Mouse (Mus musculus) urinary bladder, postnatal 10 days (tissue): ENCODE measurements around the gene Gm973.

Experiments used
- DNase-seq: peaks from one replicate; pipeline ENCODE4 v3.0.0; 2022; ENCODE audit warnings: low spot score

Gene Gm973

DNA sequence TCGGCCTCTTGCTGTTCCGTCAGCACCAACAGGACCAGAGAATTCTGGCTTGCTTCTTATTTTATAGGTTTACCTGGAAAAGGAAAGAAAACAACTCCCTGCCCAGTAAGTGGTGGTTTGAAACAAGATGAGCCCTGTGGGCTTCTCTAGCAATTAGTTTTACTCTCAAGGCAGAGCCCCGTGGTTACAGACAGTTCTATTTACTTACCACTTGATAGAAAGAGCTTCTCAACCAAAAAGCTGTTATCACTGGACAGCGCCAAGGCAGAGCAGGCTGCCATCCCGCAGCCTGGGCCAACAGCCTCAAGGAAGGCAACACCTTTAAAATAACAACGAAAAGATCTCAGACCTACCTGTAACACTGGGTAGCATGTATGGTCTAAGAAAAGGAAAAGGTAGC, 26.2 kb downstream of the Gm973 start:
- no peak for DNase-seq

DNA sequence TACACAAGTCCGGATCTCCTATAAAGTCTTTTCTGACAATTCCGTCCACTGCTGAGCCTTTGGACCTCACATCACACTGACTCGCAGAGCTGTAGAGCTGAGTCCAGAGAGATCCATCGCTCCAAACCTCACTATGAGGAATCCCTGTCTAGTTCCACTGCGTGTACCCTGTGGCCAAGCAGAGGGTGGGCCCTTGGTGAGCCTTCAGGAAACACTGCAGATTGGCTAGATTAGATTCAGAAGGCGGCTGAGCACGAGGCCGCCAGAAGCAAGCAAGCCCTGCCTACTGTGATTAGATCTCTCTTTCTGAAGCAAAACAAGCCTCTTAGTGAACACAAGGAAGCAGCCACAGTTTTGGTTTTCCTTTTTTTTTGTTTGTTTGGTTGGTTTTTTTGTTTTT, 27.8 kb downstream of the Gm973 start:
- no peak for DNase-seq

DNA sequence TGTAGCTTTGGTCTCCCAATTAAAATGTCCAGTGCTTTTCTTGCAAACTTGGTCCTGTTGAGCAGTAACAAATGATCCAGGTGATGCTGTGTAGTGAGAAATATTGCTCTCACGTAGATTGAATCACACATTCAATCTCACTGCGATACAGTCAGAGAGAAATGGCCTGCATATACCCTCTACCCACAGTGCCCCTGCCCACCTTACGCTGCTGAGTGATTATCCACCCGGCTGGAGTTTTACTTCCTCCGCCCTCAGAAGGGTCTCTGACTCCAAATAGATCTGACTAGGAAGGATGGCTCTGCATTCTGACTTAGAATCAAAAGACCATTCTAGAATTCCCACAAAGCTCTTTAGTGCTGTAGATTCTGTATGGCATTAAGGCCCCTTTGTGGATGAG, 32.4 kb downstream of the Gm973 start:
- DNase-seq, result no peak

DNA sequence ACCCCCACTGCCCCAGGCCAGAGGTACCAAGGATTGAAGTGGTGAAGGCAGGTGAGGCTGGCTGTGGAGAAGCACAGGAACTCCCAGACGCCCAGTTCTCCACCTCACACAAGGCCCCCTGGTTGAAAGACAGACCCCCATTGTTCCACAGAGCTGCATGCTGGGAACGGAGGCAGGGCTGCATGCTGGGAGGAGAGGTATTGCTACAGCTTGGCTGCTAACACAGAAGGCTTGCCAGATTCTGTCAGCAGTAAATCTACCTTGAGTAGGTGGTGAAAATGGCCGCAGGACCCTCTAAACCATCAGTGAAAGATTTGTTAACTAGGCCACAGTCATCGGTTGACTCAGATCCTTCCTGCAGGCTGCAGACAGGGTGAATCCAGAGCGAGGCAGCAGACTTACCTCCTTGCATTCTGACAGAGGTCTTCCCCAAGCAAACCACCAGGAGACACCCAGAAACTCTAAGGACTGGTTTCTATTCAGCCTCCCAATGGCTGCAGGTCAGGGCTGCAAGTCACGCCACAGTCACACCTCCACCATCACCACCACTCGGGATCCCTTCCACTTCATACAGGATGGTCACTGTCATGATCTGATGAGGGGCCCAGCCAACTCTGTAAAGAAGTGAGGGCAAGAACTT, 33.1 kb downstream of the Gm973 start:
- no peak for DNase-seq

DNA sequence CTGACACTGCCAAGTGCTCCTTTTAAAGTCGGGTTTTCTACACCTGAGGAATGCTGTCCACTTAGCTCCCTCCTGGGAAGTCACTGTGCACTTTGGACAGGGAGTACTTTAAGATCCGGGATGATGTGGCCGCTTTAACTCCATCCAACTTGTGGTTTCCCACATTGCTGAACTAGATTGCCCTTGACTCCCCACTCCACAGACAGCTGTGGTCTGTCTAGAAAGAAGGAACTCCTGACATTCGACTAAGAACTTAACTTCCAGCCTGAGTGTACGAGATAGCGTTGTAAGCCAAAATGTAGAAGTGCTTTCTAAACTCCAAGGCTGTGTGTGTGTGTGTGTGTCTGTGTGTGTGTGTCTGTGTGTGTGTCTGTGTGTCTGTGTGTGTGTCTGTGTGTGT, 34.2 kb downstream of the Gm973 start:
- DNase-seq, result no peak

DNA sequence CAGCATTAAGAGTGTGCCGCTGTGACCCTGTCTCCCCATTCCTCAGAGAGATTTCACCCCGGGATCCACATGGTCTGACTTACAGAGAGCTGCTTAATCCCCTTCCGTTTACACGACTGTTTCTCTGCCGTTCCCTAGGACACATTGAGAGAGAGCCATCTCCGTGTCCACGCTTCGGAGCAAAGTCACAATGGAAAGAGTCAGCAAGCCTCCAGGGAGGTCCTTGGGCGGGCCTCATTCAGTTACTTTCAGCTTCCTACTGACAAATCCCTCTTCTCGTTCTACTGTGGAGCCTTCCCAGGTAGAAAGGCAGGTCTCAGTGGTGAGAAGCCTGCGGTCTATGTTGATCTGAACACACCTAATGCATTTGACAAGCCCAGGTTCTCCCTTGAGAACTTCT, 34.9 kb downstream of the Gm973 start:
- no peak for DNase-seq

DNA sequence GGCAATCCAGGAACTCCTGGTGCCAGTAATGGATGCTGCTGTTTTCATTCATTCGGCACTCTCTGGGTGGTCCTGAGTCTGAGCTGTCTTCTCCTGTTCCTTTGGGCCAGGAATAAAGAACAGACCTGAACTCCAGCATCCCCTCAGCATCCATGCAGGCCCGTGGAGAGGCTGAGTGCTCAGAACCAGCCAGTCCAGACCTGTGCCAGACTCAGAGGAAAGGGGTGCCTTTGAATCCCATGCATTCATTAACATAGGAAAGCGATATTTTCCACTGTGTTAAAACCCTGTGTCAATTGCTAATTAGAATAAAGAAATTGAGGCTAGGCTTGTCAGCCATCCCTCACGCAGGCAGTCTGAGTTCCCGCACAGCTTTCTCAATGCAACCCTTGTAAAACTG, 37.6 kb downstream of the Gm973 start:
- DNase-seq, result no peak

DNA sequence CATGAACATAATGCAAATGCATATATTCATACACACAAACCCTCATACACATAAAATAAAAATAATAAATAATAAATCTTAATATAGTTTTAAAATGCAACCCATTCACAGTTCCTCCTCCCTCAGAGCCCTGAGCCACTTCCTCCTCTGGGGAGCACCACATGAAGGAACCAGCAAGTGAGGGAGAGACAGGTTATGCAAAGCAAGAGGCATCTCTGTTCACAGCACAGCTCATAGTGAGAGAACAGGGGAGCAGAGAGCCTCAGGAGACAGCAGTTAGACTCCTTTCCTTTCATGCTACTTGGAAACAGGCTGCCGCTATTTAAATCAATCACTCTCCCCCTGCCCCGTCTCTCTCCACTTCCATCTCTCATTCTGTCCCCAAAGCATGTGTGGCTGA, 47.5 kb downstream of the Gm973 start:
- DNase-seq, result no peak

DNA sequence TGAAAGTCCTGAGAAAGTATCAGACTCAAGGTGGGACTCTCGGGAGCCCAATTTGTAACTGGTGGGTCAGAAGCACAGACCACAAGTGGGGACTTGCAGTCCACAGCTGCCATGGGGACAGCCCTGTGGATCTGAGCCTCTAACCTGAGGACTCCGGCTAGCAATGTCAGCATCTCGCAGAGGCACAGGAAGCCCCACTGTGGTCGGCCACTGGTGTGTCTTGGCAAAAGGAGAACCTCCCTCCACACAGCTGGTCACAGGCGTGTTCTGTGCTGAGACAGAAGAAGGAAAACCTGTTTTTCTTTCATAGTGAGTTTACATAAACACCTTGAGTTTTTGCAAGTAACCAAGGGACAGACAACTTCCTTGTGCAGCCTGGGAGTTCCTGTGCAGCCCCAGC, 49.7 kb downstream of the Gm973 start:
- no peak for DNase-seq

DNA sequence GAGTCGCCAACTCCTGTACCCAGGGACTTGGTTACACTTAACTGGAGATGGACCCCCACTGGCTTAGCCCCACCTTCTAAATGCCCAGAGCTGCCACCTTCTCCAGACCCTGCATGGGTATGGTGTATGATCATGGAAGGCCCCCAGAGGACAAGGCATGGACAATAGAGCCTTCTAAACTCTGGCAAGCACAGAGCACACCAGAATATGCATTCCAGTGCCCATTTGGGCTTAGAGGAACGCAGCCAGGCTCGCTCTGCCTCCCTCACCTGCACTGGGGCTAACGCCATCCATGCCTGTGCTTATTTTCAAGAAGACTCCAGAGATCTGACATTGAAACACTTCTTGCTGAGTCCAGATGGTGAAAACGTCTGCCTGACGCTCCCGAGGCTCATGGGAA, 50.2 kb downstream of the Gm973 start:
- no peak for DNase-seq

DNA sequence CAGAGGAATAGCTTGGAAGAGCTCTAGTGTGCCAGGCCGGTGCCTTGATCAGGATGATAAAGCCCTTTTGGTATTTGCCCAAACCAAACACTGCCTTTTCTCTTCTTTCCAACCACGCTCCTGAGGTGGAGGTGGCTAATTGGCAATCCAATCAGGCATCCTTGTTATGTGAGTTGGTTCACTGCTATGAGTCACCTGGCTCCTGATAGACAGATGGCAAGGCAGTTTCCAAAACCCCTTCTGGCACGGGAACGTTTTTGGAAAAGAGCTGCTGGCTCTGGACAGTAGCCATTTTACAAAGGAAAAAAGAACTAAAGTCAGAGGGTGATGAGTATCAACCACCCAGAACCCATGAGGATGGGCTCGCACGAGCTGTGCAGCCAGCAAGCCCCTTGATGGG, 50.9 kb downstream of the Gm973 start:
- DNase-seq, result no peak

DNA sequence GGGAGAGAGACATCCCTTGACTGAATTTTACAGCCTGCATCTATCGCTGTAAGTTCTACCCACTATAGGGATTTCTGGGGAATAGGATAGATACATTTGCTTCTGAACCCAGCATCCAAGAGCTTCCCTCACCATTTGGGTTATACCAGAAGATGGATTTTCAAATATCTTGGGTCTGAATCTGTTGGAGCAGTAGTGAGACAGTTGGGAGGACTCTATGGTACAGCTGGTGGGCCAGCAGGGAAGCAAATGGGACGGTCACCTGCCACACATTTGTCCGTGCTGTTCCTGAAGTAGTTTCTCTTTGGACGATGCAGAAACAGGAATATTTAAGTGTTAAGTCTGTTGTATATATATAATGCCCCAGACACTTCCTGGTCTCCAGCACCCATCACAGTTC, 51.5 kb downstream of the Gm973 start:
- DNase-seq, result no peak

DNA sequence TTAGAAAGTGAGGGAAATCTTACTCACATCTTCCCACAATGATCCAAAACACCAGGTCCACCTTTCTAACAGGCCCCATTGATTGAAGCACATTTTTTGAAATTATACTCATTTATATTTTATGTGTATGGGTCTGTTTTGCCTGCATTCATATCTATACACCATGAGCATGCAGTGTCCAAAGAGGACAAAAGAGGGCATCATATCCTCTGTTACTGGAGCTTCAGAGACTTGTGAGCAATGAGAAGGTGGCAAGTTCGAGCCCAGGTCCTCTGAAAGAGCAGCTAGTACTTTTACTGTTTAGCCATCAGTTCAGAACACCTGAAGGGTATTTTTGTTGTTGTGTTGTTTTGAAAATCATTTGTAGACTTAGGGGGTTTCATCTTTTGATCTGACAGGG, 52.2 kb downstream of the Gm973 start:
- no peak for DNase-seq

DNA sequence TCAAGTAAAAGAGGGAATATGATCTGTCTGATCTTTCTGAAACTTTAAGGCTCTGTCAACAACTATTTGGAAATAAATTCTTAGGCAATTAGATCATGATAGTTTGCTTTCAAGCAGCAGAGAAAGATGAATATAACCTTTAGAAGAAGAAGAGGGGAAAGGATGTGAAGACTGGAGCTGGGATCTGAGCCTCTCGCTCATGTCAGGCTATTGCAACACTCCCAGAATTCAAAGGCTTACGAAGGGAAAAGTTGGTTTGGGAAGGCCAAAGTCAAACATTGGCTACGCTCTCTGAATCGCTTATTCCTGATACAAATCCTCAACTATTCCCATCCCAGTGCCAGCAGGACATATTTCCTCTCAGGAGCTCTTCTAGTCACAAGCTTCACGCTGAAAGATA, 53.2 kb downstream of the Gm973 start:
- no peak for DNase-seq

DNA sequence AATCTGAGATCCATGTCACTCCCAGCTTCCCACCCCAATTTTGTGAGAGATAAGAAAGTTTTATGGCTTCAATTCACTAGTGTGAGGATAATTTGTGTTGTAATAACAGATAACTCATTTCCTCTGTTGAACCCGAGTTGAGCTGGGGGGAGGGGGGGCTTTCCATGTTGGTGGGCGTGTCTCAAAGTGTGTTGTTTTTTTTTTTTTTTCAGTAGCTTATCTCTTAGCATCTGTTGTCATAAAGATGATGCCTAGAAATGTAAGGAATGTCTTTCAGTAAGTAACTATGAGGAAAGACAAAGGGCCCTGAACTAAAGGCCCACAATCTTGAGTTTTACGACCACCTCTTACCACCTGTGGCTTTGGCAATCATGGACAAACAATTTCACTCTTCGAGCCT, 54.7 kb downstream of the Gm973 start:
- no peak for DNase-seq

DNA sequence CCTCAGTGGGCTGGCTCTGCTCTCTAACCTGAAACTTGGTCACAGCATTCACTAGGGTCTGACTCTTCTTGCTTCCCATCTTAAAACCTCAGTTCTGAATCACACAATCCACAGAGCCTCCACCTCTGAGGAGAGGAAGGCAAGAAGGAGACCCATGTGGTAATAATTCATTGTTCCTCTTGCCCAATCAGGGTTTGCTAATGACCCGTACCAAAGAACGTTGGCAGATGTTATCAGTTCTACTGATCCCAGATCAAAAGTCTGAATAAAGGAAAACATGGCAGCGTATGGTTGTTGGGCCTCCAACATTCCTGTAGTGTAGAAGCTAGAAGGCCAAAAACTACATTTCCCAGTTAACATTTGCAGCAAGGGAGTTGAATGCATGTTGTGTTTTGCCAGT, 55.4 kb downstream of the Gm973 start:
- no peak for DNase-seq

DNA sequence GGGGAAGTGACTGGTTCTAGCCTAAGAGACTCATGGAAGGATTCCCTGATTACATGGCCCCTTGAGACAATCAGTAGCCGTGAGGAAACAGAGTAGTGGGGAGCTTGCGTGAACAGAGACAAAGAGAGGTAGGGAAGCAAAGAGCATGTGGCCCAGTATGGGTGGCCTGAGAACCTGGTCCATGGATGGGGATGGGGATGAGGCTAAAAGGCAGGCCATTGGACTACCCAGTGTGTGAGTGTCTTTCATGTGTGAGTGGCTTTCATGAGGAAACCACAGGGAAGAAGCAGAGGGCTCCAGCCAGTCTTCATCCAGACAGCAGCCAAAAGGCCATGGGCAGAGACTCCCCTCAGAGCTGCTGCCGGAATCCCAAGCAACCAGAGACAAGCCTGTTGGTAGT, 57.8 kb downstream of the Gm973 start:
- DNase-seq, result no peak

DNA sequence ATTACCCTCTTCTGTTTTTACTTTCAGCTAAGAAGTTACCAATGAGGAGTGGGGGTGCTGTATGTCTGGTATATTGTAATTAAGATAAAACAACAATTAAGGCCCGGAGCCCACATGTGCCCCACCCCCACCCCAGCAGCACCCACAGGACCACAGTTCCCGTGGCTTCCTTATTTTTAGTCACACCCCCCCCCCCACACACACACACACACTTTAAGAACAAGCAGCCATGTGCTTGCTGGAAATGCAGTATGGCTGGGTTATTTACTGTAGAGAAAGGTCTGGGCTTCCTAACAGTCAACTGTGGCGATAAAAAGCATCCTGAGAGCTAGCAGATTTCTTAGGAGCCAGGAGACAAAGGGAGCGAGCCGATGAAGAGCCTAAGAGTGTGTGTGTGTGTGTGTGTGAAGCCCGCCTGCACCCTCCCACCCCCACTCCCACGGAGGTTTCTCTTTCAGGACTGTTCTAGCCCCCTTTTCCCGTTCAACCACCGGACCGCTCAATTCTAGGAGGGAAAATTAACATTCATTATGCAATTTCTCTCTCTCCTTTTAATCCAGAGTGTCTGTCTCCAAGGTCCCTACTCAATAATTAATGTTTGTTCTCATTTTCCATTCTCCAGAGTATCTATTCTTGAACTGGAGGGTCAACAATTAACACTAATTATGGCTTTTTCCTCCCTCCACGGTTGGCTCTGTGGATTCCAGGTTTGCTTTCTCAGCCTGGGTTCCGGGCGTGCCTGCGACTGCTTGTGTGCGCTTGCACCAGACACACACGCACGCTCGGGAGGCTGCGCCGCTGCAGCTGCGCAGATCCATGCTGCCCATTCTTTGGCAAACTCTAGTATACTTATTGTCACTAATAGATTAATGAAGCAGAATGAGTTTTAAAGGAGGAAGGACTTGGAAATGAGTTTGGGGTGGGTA, 58.5 kb downstream of the Gm973 start:
- DNase-seq, result no peak

DNA sequence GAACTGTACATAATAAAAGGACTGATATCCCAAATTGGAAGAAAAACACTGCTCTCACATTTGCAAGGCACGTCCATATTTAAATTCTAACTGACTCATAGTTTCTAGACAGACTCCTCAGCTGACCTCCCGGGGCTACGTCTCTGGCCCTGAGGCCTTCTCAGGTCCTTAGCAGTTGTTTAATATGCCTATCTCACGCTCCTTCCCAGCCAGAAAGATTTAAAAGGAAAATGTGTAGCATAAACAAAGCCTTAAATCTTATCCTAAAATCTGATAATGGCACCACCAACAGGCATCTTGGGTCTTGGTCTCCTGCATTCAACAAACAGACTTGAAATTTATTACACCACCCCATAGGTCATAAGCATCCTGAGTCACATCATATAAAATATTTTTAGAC, 62.7 kb downstream of the Gm973 start:
- DNase-seq, result no peak

DNA sequence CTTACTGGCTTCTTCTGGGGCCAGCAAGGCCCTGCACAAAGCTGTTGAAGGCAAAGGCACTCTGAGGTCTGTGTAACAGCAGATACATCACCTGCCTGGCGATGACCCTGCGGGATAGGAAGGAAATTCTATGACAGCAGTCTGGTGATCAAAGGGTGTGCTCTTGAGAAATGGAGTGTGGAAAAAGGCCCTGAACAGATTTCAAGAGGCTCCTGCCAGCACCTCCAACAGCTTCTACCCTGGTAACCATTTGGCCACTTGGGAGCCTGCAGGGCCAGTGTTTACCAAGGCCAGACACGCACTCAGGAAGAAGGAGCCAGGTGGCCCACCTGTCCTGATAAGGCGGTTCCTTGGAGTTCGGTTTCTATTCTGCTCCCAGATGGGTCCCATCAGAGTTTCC, 63.3 kb downstream of the Gm973 start:
- no peak for DNase-seq

DNA sequence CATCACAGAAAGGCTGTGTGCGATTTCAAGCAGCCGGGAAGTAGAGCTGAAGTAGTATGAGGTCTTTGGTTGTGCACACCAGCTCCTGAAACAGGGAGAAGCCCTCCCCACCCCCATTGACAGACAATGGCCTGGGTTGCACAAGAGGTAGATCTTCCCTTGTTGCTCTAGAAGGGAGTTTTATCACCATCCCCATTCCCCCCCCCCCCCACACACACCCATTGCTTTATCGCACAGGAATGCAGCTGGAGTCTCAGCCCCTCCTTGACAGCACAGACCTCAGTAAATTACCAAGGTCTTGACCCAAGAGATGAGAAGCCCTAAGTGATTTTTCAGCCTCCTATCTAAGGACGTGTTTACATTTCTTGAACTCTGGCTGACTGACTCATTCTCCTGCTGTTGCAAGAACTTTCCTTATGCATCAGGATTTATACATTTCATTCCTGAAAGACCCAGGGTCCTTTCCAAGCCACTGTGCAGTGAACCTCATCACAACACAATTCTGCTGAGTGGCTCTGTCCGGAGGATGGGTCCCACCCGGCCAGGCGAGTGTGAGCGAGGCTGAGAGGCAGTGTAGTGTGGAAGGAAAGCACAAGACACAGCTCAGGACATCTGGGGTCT, 64.2 kb downstream of the Gm973 start:
- no peak for DNase-seq

DNA sequence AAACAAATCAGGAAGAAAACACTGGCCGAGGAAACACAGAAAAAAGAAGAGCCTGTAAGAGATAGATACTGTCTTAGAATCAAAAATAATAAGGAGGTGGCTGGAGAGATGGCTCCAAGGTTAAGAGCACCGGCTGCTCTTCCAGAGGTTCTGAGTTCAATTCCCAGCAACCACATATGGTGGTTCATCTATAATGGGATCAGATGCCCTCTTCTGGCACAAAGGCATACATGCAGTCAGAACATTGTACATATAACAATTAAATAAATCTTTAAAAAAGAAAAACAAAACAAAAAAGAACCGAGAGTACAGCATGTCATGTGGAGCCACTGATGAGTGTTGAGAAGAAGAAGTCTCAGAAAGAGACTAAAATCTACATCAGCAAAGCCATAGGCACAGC, 64.8 kb downstream of the Gm973 start:
- no peak for DNase-seq

DNA sequence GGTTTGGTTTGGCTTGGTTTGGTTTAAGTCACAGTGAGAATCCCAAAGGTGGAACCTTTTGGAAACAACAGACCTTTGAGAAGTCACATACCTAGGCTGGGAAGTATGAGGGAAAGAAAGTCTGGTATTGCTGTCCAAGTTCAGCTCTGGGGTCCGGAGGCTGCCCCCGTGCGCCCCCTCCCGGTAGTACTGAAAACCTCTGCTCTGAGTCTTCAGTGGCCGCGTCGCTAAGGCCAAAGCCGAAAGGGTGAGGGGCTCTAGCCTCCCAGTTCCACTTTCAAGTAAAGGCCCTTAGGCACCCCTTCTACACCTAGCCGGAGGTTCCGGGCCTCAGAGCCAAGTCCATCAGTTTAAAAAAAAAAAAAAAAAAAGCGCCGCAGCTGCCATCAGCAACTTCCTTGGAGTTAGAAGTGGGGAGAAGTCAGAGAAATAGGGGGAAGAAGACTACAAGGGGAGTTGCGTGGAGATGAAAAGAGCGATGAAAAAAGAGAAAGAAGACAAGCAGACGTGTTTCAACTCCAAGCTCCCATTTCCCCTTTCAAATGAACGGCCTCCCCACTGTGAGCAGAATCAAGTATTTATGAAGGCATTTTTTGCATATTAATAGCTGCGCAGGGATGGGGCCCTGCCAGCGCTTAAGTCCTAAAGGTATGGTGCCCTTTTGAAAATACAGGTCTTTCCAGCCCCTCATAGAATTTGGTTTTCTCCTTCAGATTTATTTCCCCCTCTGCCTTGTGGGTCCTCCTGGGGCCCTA, 68.8 kb downstream of the Gm973 start:
- DNase-seq, result no peak
